Mouse (Mus musculus): Measurements from ENCODE around the gene Med29.

DNA sequence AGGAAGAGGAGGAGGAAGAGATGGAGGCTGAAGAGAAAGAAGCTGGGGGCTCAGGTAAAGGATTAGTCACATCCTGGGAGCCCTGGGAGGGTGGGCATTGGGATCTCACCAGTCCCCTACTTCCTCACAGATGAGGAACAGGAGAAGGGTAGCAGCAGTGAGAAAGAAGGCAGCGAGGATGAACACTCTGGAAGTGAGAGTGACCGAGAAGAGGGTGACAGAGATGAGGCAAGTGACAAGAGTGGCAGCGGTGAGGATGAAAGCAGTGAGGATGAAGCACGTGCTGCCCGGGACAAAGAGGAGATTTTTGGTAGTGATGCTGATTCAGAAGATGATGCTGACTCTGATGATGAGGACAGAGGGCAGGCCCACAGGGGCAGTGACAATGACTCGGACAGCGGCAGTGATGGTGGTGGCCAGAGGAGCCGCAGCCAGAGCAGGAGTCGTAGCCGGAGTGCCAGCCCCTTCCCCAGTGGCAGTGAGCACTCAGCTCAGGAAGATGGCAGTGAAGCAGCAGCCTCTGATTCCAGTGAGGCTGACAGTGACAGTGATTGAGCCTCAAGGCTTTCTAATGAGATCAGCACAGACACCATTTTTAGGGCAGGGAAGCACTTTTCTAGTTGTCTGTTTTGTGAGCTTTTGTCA is 6.3 kb upstream of the Med29 start:
- TF ChIP-seq CTCF (IDR thresholded peaks at IDR 0.05; ENCODE audit: low read depth, low read length) (no peak), GATA2 (IDR thresholded peaks at IDR 0.05; ENCODE audit: borderline replicate concordance, low read depth, low read length) (no peak)

Data from G1E (cell line).